Mouse (Mus musculus): ENCODE results near the gene Ugt1a10.

GRCm38 (mm10) chr1:88211812-88212211, 156.6 kb downstream of the Ugt1a10 start, which contains the start of gene Ugt1a1:
- TF ChIP-seq CTCF (IDR thresholded peaks at IDR 0.05; ENCODE audit: insufficient read depth, low read depth, low read length) (no peak), POLR2A (IDR thresholded peaks at IDR 0.05; ENCODE audit: insufficient read depth, low read depth, low read length) (no peak)

Data from olfactory bulb, adult 2 months (tissue).